Mouse (Mus musculus) 3134 (cell line): ENCODE data around the gene Srrd.
"Not testable (repeated sequence)": the region's sequence is repeated elsewhere in the genome, so short reads cannot be mapped to it uniquely, and the experiment has no call there.

Experiments used
- DNase-seq: peaks from one replicate; pipeline ENCODE4 v3.0.0-alpha.2; 2011; ENCODE audit warnings: low spot score; ENCODE audit not compliant: insufficient read length; ENCODE audit errors: extremely low read depth

The Srrd gene

GRCm38 (mm10) chr5:112320379-112320778 is 22.5 kb downstream of the Srrd start:
- no peak for DNase-seq

- DNase-seq, result not testable (repeated sequence)
Observed at GRCm38 (mm10) chr5:112319343-112319742, 23.5 kb downstream of the Srrd start.

DNA sequence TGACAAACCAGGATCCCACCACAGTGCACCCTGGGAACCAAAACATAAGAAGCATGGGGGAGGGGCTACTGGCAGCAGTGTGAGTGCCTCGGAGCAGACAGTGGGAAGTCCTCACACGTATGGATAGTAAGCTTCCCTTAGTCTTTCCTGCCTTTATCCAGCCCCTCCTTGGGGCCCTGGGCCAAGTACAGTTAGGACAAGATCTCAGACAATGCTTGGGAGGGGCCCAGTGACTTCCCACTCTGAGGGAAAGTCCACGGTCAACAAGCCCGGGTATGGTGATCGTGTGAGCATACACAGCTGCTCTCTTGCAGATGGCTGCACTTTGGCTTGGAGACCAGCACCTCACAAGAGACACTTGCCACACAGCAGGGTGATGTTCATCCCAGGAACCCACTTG is 25.5 kb downstream of the Srrd start:
- no peak for DNase-seq

GRCm38 (mm10) chr5:112316468-112316867 is 26.4 kb downstream of the Srrd start:
- no peak for DNase-seq

- no peak for DNase-seq
Observed at GRCm38 (mm10) chr5:112313222-112313885, 29.5 kb downstream of the Srrd start.

DNA sequence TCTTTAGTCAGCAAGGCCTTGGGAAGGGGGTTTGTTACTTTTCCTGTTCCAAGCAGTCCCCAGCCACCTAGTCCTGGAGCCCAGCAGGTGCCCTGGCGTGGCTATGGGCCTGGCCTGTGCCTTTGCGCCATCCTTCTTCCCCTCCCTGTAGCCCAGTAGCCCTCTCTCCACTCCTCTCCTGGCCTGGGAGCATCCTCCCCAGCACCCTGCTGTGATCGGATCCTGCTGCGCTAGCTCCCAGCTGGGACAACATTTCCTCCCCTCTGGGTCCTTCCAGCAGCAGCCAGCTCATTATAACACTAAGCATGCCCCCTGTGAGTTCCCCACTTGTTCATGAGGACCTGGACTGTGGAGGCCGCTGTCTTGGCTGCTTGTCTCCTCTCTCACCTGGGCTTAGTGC is 37.0 kb downstream of the Srrd start:
- DNase-seq, result no peak

DNA sequence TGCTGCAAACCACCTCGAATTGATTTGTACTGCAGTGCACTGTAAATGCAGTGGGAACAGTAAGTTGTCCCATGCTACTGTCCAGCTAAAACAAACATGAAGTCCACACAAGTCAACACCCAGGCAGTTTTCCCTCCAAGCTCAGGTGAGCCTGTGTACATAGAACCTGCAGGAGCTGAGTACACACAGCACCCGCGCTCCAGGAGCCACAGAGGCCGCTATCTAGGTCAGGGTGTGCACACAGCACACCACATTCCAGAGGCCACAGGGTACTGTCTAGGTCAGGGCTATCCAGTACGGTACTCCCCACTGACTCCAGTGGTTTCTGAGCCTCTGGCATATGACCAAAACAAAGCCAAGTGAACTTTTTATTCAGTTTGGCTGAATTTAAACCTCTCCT is 40.5 kb downstream of the Srrd start:
- DNase-seq, result no peak

- DNase-seq, result no peak
Observed at GRCm38 (mm10) chr5:112301694-112302093, 41.1 kb downstream of the Srrd start.

DNA sequence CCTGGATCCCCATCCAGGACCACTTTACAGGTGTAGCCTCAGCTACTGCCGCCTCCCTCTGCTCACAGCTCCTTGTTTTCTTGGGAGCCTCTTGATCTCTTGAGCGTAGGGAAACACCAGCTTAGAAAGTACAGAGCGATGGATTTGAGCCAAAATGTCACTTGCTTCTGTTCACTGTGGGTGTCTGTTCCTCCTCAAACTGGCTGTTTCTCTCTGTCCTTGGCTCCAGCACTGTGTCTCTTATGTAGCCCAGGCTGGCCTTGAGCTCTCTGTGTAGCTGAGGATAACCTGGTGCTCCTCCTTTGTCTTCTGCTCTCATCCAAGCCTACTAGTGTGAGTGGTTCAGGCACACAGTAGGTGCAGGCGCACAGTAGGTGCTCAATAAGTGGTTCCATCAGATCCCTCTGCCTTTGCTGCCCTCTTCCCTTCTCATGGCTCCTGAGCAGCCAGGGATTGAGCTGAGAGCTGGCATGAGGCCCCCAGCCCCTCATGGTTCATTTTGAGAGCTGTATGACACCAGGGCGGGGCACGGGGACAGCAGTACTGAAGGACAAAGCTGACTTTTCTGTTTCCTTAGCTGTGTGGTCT is 42.0 kb downstream of the Srrd start:
- no peak for DNase-seq

- no peak for DNase-seq
Observed at GRCm38 (mm10) chr5:112300112-112300511, 42.7 kb downstream of the Srrd start.

- no peak for DNase-seq
Observed at GRCm38 (mm10) chr5:112299399-112299798, 43.4 kb downstream of the Srrd start.

DNA sequence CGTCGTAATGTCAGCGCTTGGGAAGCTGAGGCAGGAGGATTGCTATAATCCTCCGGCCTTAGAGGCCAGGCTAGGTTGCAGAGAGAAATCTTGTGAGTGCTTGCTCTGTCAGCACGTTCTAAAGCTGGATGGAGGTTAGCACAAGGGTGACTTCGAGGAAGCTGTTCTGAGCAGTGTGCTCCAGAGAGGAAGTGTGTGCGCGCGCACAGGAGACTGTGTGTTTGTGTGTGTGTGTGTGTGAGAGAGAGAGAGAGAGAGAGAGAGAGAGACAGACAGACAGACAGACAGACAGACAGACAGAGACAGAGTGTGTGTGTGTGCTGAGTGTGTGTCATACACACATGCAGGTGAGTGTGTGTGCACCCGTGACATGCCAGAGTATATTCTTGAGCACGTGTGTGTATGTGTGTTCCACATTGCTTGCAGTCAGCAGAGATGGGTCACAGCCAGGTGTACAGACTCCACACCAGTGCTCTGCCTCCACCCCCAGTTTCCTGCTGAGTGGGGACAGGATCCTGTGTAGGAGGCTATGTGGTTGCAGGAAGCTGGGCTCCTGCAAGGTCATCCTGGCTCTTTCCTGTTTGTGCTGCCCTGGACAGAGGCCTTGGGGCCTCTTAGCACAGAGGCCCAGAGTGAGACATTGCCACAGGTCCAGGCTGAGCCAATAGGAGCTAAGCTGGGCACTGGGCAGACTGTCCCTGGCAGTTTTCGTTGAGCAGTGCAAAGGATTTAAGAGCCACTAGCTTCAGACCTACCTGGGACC is 44.4 kb downstream of the Srrd start:
- no peak for DNase-seq

DNA sequence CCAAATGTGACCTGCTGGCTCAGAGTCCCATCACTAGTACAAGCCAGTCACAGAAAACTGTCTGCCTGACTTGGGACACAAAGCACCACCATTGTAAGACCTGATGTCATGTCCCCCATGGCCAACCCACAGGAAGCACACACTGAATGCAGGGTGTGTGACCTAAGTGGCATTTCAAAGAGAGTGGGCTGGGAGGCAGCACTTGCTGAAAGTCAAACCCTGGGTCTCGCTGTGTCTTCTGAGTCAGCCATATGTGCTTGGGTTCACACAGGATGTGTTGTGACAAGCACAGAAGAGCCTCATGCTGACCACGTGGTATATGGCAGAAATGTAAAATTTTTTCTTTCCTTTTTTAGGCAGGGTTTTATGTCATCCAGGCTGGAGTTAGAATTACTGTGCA is 45.6 kb downstream of the Srrd start:
- DNase-seq, result no peak

DNA sequence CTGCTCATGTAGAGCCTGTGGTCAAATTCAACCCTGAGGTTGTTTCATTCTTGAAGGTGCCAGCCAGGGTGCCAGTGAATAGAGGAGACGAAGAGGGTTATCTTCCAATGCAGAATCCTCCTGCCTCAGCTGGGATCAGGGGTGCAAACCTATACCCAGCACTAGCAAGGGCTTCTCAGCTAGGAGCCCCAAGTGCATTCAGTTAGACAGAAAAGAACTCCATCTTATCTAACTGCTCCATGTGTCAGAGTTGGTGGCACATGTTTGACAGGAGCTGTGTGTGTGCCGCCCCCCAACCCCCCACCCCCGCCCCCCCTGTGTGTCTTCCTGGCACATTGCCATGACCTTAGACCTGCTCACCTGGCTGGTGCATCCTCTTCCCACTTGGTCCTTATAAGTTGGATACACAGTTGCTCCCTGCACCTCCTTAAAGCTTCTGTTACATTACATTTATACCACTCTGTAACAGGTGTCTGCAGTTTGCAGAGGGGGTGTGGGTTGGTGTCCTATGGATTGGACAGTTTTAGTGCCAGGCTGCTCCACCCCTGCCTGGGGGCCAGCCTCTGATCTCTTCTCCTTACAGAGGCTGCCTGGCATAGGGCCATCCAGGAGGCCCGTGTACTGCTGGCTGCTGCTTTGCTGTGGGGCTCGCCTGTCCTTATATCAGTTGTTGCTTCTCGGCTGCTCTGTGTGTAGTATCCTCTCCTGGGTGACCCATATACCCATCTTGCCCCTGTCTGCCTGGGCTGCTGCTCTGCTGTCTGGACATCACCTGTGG is 46.2 kb downstream of the Srrd start:
- DNase-seq, result no peak

DNA sequence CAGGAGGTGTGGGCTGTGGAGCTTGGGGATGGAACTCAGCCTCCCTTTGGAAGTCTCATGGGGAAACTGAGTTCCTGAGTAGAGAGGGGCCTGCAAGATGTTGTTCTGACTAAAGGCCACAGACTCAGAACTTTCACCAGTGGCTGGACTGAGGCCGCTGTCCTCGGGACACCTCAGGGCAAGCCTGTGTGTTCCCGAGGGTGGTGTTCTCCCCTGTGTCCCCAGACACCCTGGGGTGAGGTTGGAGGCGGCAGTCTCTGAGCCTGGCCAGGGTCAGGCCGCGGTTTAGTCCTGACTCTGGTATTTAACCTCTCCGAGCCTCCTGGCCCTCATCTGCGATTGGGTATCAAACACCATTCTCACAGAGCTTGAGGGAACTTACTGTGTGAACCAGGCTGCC is 47.3 kb downstream of the Srrd start:
- DNase-seq, result no peak

- DNase-seq, result no peak
Observed at GRCm38 (mm10) chr5:112295162-112295561, 47.7 kb downstream of the Srrd start.

DNA sequence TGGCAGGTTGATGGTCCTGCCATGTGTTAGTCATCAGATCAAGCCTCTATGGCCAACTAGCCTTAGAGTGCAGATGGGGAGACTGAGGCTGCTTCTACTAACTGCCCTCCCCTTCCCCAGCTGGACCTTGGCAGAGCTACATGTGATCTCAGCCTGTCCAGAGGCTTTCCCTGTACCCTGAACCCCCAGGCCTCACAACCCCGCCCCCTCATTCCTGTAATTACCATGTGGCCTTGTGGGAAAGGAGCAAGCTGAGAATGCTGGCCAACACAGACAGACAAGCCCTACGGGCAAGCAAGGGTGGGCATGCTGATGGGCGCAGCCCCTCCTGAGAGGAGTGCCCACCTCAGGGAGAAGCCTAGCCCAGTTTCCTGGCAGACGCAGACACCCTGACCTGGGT is 48.1 kb downstream of the Srrd start:
- DNase-seq, result no peak

GRCm38 (mm10) chr5:112293800-112294199 is 49.0 kb downstream of the Srrd start:
- DNase-seq, result no peak

GRCm38 (mm10) chr5:112292343-112292980 is 50.4 kb downstream of the Srrd start:
- DNase-seq, result no peak

GRCm38 (mm10) chr5:112291866-112292265 is 51.0 kb downstream of the Srrd start:
- no peak for DNase-seq

GRCm38 (mm10) chr5:112290536-112290880 is 52.3 kb downstream of the Srrd start:
- DNase-seq, result no peak
